Mouse (Mus musculus) CH12.LX (cell line): ENCODE results near the gene Nt5c2. TPM values are rescaled to one million over a fixed set of nuclear protein-coding genes. Genes with fewer than 3 reads are reported as not detected.
A peak's percentile ranks its signal among the peaks of the same experiment; 100 is the strongest.

Source experiments
- DNase-seq: peaks from one replicate; pipeline ENCODE4 v3.0.0-alpha.2; 2013; ENCODE audit errors: extremely low read depth
- H3K27ac ChIP-seq: 2 replicates; pipeline ENCODE4 v1.5.1; 2012; ENCODE audit warnings: low read depth, mild to moderate bottlenecking, control low read depth, moderate library complexity; ENCODE audit not compliant: insufficient read depth
- H3K27me3 ChIP-seq: replicated peaks from 2 replicates; pipeline ENCODE3; 2012; ENCODE audit warnings: inconsistent platforms
- H3K36me3 ChIP-seq, 2 experiments: replicated peaks in 1 of 2; 2 replicates each; pipeline versions ENCODE3 to v1.6.1; 2012; ENCODE audit warnings: inconsistent platforms in 1 of 2, low read length in 1 of 2, mild to moderate bottlenecking in 1 of 2, mixed read lengths in 1 of 2, moderate library complexity in 1 of 2; ENCODE audit not compliant: control insufficient read depth in 1 of 2, insufficient read depth in 1 of 2
- H3K4me1 ChIP-seq, 2 experiments: 2 replicates each; pipeline ENCODE4 v1.6.1; 2012; ENCODE audit warnings: inconsistent platforms in 1 of 2, moderate library complexity in 1 of 2; ENCODE audit not compliant: insufficient read depth in 2 of 2, control insufficient read depth in 1 of 2
- H3K4me2 ChIP-seq: 2 replicates; pipeline ENCODE4 v1.6.1; 2012; ENCODE audit warnings: low read depth, mild to moderate bottlenecking, control low read depth; ENCODE audit not compliant: poor library complexity, insufficient read depth, severe bottlenecking
- H3K4me3 ChIP-seq, 3 experiments: fragments of 150-350 bp in 1 of 3; sonication (generic) in 1 of 3; replicated peaks in 1 of 3; 2 replicates each; pipeline versions ENCODE3 to v1.5.1; 2011 to 2012; ENCODE audit warnings: low read depth in 2 of 3, low read length in 2 of 3, mild to moderate bottlenecking in 2 of 3, moderate library complexity in 2 of 3, control low read depth in 1 of 3, improper control_type of control experiment in 1 of 3, inconsistent platforms in 1 of 3, mixed read lengths in 1 of 3; ENCODE audit not compliant: poor library complexity in 1 of 3
- H3K79me2 ChIP-seq: replicated peaks from 2 replicates; pipeline ENCODE4 v1.6.1; 2012; ENCODE audit warnings: mild to moderate bottlenecking, moderate library complexity; ENCODE audit not compliant: control insufficient read depth, poor library complexity, insufficient read depth, severe bottlenecking; ENCODE audit errors: extremely low read depth
- H3K9ac ChIP-seq: 2 replicates; pipeline ENCODE4 v1.6.1; 2012; ENCODE audit warnings: low read depth, mild to moderate bottlenecking, control low read depth, moderate library complexity; ENCODE audit not compliant: insufficient read depth
- H3K9me3 ChIP-seq: replicated peaks from 2 replicates; pipeline ENCODE3; 2012; ENCODE audit warnings: low read length, inconsistent platforms, mixed read lengths
- CHD1 ChIP-seq: IDR thresholded peaks from 2 replicates; pipeline ENCODE4 v1.6.1; 2012; ENCODE audit warnings: low read depth, low read length, improper control_type of control experiment, inconsistent platforms
- CHD2 ChIP-seq: IDR thresholded peaks from 2 replicates; pipeline ENCODE4 v1.6.1; 2011; ENCODE audit warnings: low read length, improper control_type of control experiment
- CTCF ChIP-seq, 2 experiments: IDR thresholded peaks in 1 of 2; conservative IDR thresholded peaks in 1 of 2; 2 replicates each; pipeline ENCODE4 v1.5.1; 2011 to 2012; ENCODE audit warnings: low read depth in 2 of 2, low read length in 2 of 2, improper control_type of control experiment in 1 of 2, inconsistent platforms in 1 of 2, mild to moderate bottlenecking in 1 of 2, moderate library complexity in 1 of 2
- E2F4 ChIP-seq: IDR thresholded peaks from 2 replicates; pipeline ENCODE4 v1.6.1; 2011; ENCODE audit warnings: low read depth, low read length, improper control_type of control experiment; ENCODE audit not compliant: insufficient replicate concordance
- ETS1 ChIP-seq: conservative IDR thresholded peaks from 2 replicates; pipeline ENCODE4 v1.6.1; 2012; ENCODE audit warnings: low read depth, mild to moderate bottlenecking, inconsistent platforms, low read length, improper control_type of control experiment, moderate library complexity
- GABPA ChIP-seq: IDR thresholded peaks from 2 replicates; pipeline ENCODE4 v1.6.1; 2012; ENCODE audit warnings: low read depth, low read length, improper control_type of control experiment, inconsistent platforms; ENCODE audit not compliant: insufficient replicate concordance
- HCFC1 ChIP-seq: IDR thresholded peaks from 2 replicates; pipeline ENCODE4 v1.6.1; 2012; ENCODE audit warnings: low read depth, mild to moderate bottlenecking, inconsistent platforms, low read length, improper control_type of control experiment
- JUND ChIP-seq: conservative IDR thresholded peaks from 2 replicates; pipeline ENCODE4 v1.6.1; 2011; ENCODE audit warnings: low read depth, low read length, improper control_type of control experiment
- KAT2A ChIP-seq: IDR thresholded peaks from 2 replicates; pipeline ENCODE4 v1.6.1; 2012; ENCODE audit warnings: low read length, improper control_type of control experiment, inconsistent platforms; ENCODE audit not compliant: insufficient replicate concordance
- MAFK ChIP-seq: IDR thresholded peaks from 2 replicates; pipeline ENCODE4 v1.6.1; 2011; ENCODE audit warnings: low read length, improper control_type of control experiment; ENCODE audit not compliant: insufficient replicate concordance
- MAX ChIP-seq: IDR thresholded peaks from 2 replicates; pipeline ENCODE4 v1.6.1; 2011; ENCODE audit warnings: low read length, improper control_type of control experiment
- MEF2A ChIP-seq: IDR thresholded peaks from 2 replicates; pipeline ENCODE4 v1.6.1; 2014; ENCODE audit warnings: low read depth, mild to moderate bottlenecking, inconsistent platforms, low read length, improper control_type of control experiment, borderline replicate concordance
- MXI1 ChIP-seq: IDR thresholded peaks from 2 replicates; pipeline ENCODE4 v1.6.1; 2011; ENCODE audit warnings: mild to moderate bottlenecking, low read depth, low read length, improper control_type of control experiment
- MYC ChIP-seq: IDR thresholded peaks from 2 replicates; pipeline ENCODE4 v1.6.1; 2011; ENCODE audit warnings: low read depth, mild to moderate bottlenecking, improper control_type of control experiment, low read length
- NELFE ChIP-seq: IDR thresholded peaks from 2 replicates; pipeline ENCODE4 v1.6.1; 2011; ENCODE audit warnings: low read depth, low read length, improper control_type of control experiment
- PAX5 ChIP-seq: IDR thresholded peaks from 2 replicates; pipeline ENCODE4 v1.6.1; 2012; ENCODE audit warnings: low read length, inconsistent platforms, mixed read lengths
- POLR2AphosphoS2 ChIP-seq: IDR thresholded peaks from 2 replicates; pipeline ENCODE4 v1.6.1; 2011; ENCODE audit warnings: low read depth, low read length, improper control_type of control experiment
- SMC3 ChIP-seq: IDR thresholded peaks from 2 replicates; pipeline ENCODE4 v1.6.1; 2011; ENCODE audit warnings: low read depth, low read length, improper control_type of control experiment
- TBP ChIP-seq: conservative IDR thresholded peaks from 2 replicates; pipeline ENCODE4 v1.6.1; 2011; ENCODE audit warnings: low read depth, low read length, improper control_type of control experiment
- USF2 ChIP-seq: conservative IDR thresholded peaks from 2 replicates; pipeline ENCODE4 v1.6.1; 2011; ENCODE audit warnings: low read depth, low read length, improper control_type of control experiment
- ZC3H11A ChIP-seq: IDR thresholded peaks from 2 replicates; pipeline ENCODE4 v1.6.1; 2012; ENCODE audit warnings: low read depth, mild to moderate bottlenecking, inconsistent platforms, low read length, improper control_type of control experiment
- ZKSCAN1 ChIP-seq: IDR thresholded peaks from 2 replicates; pipeline ENCODE4 v1.6.1; 2012; ENCODE audit warnings: low read depth, inconsistent platforms, low read length, improper control_type of control experiment, borderline replicate concordance
- ZNF384 ChIP-seq: IDR thresholded peaks from 2 replicates; pipeline ENCODE4 v1.6.1; 2012; ENCODE audit warnings: low read depth, low read length, improper control_type of control experiment, inconsistent platforms
- dilution Hi-C: fragments of 300-500 bp; cut with MboI; formaldehyde crosslinking; loops from 2 replicates; pipeline ENCODE4 v1.14.3; 2020; ENCODE audit warnings: low sequenced_read_pairs; ENCODE audit not compliant: extremely low pct_unique_long_range_greater_than_20kb, extremely low pct_ligation_motif_present
- in situ Hi-C: fragments of 300-500 bp; cut with MboI; formaldehyde crosslinking; loops from 3 replicates; pipeline ENCODE4 v1.14.3; 2019; ENCODE audit warnings: low sequenced_read_pairs, low pct_ligation_motif_present, low pct_unique_long_range_greater_than_20kb, mixed read lengths
- polyA plus RNA-seq: library from polyadenylated mRNA; unstranded; fragments of >175 nt; gene quantifications from 2 replicates; pipeline ENCODE4 v1.2.1, GENCODE M21; 2012; ENCODE audit warnings: low read depth; ENCODE audit not compliant: insufficient read length
- total RNA-seq, 2 experiments: library from RNA; depleted of rRNA; stranded (reverse); fragments of 300-350 nt in 1 of 2; fragments of >200 nt in 1 of 2; gene quantifications; 2 replicates each; pipeline ENCODE4 v1.2.3; 2012 to 2014

Nt5c2 gene
- total and polyA plus RNA-seq, 3 experiments: 15.1 to 62.9 (median 21.1) TPM

DNA sequence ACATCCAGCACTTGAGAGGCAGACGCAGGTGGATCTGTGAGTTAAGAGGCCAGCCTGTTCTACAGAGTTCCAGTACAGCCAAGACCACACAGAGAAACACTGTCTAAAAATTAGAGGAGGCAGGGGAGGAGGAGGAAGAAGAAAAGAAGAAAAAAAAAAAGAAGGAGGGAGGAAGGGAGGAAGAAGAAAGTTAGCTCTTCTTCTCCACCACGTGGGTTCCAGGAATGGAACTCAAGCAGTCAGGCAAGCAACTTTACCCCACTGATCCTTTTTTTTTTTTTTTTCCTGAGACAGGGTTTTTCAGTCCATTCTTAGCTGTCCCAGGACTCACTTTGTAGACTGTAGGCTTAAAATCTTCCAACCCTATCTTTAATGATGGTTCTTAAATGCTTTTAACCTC is 38.2 kb downstream of the Nt5c2 start:
- TF ChIP-seq ZNF384 (peak; percentile 42; the same call in 1 of the 2 replicates), CHD1 (no peak)
- Histone ChIP-seq H3K4me1 (peaks cover 6% of the 10 kb centered on the region in 2 experiments), H3K4me2 (no peak overlapping the region)

DNA sequence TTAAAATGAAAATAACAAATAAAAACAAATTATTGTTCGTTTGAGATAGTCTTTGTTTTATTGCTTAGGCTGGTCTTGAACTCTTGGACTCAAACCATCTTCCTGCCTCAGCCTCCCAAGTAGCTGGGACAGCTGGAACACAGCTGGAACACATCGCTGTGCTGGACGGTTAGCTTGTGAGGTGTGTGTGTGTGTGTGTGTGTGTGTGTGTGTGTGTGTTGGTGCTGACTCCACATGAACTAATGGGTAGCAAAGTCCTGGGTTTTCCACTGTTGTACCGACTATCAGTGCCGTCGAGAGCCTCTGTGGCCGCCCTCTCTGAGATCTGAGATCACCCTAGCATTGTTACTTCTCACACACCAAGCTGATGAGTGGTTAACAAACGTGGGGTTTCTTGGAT is 39.0 kb downstream of the Nt5c2 start:
- TF ChIP-seq CTCF (conservative IDR thresholded peaks at IDR 0.05 in 1 of 2, IDR thresholded peaks at IDR 0.05 in 1 of 2; ENCODE audit: low read depth in 2 of 2, low read length in 2 of 2) (no peak), ETS1 (no peak), ZKSCAN1 (no peak), TBP (no peak)
- Histone ChIP-seq H3K79me2 (no peaks in the 10 kb centered on the region), H3K27ac (no peak overlapping the region), H3K4me1 (peaks cover 6% of the 10 kb centered on the region in 2 experiments), H3K4me3 (no peak overlapping the region), H3K36me3 (no peaks in the 10 kb centered on the region), H3K9me3 (no peaks in the 10 kb centered on the region), H3K27me3 (no peaks in the 10 kb centered on the region), H3K9ac (no peak overlapping the region), H3K4me2 (no peak overlapping the region)
- in situ Hi-C loops: loop anchor here (5.0 kb wide), 1 partner anchor 94 kb away; no protein-coding TSS in a partner anchor
- dilution Hi-C loops: no loop called here
- DNase-seq: no peak

More for the DNA sequence above, 38.2 kb downstream of the Nt5c2 start:
- in situ Hi-C loops (loop anchor here (5.0 kb wide), 1 partner anchor 94 kb away; no protein-coding TSS in a partner anchor), dilution Hi-C loops (no loop called here)
- H3K79me2 ChIP-seq: no peaks in the 10 kb centered on the region
- no peak overlapping the region for H3K4me3 ChIP-seq
- no peaks in the 10 kb centered on the region for H3K36me3 ChIP-seq
- H3K9ac ChIP-seq: no peak overlapping the region
- no peak overlapping the region for H3K27ac ChIP-seq
- H3K9me3 ChIP-seq: no peaks in the 10 kb centered on the region
- DNase-seq: no peak
- no peaks in the 10 kb centered on the region for H3K27me3 ChIP-seq

DNA sequence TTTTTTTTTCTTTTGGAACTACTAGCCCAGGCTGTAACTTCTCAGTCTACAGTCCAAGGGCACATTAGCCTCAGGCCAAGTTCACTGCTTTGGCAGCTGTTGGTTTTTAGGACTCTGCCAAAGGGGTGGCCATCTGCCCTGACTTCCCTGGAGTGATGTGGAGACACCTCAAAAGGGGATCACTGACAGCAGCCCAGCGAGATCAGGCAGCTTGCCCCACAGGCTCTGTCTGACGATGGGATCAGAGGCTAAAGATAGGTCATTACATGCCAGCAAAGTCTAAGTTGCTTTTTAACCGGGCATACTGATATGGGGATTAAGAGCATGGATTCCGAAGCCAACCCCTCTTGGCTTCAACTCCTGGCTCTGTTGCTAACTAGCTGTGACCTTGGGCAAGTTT is 39.4 kb downstream of the Nt5c2 start:
- Histone ChIP-seq H3K4me3 (no peak overlapping the region), H3K27me3 (no peaks in the 10 kb centered on the region), H3K9ac (no peak overlapping the region), H3K4me2 (no peak overlapping the region), H3K4me1 (peaks cover 6% of the 10 kb centered on the region in 2 experiments), H3K79me2 (no peaks in the 10 kb centered on the region), H3K27ac (no peak overlapping the region), H3K36me3 (no peaks in the 10 kb centered on the region), H3K9me3 (no peaks in the 10 kb centered on the region)
- TF ChIP-seq KAT2A (no peak), MEF2A (no peak), CHD2 (no peak), CHD1 (no peak), GABPA (no peak), SMC3 (no peak), POLR2AphosphoS2 (no peak), E2F4 (no peak), USF2 (no peak), ZC3H11A (no peak), CTCF (conservative IDR thresholded peaks at IDR 0.05 in 1 of 2, IDR thresholded peaks at IDR 0.05 in 1 of 2; ENCODE audit: low read depth in 2 of 2, low read length in 2 of 2) (no peak), MAFK (no peak), MAX (no peak), PAX5 (no peak), HCFC1 (no peak), MYC (no peak), NELFE (no peak), MXI1 (no peak), JUND (no peak), ZNF384 (no peak)
- no peak for DNase-seq
- in situ Hi-C loops (loop anchor here (5.0 kb wide), 1 partner anchor 93 kb away; no protein-coding TSS in a partner anchor), dilution Hi-C loops (no loop called here)
